Mouse (Mus musculus): ENCODE measurements at regions not wholly inside any gene's neighbourhood (a gene's known extent, or its start where the extent isn't known, plus 50 kb on each side); places are given as distances from the start of the nearest gene placed in this dataset.

- Histone ChIP-seq H3K27ac (no peak overlapping the region), H3K4me3 (no peak overlapping the region), H3K36me3 (replicated peaks) (no peaks in the 10 kb centered on the region), H3K27me3 (ENCODE audit: poor library complexity, severe bottlenecking) (no peaks in the 10 kb centered on the region), H3K9me3 (no peaks in the 10 kb centered on the region), H3K4me1 (no peaks in the 10 kb centered on the region)
- no peak for DNase-seq (ENCODE audit: extremely low spot score, low spot score)
- WGBS, result 73% methylated on average over 2 of the region's 2 CpGs
These were observed 759.7 kb downstream of the 1700064H15Rik start for GRCm38 (mm10) chr3:18868758-18869157.

- Histone ChIP-seq H3K9me3 (peaks cover 5% of the 10 kb centered on the region; the same call in 1 of the 2 replicates), H3K27me3 (ENCODE audit: poor library complexity, severe bottlenecking) (no peaks in the 10 kb centered on the region), H3K4me1 (no peaks in the 10 kb centered on the region), H3K36me3 (replicated peaks) (no peaks in the 10 kb centered on the region), H3K4me3 (no peak overlapping the region), H3K27ac (no peak overlapping the region)
- DNase-seq (ENCODE audit: extremely low spot score, low spot score), result no peak
- 94% methylated on average over 1 of the region's 1 CpGs for WGBS
These were observed 751.4 kb downstream of the 1700064H15Rik start for GRCm38 (mm10) chr3:18877060-18877459.

DNA sequence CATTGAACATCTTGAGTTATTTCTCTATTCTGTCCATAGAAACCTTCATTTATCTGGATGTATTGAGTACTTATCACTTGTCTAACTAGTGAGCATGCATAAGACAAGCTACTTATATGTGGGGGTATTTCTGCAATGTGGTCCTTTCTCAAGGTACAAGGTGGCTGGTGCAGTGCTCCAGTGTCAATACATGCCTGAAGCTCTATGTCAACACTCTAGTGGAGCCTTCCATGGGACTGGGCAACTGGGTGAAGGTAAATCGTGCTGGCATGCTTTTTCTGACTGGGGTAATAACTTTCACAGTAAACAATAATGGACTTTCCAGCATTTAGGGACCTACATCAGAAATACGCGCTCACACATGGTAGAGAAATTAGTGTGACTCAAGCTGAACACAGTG, 750.9 kb downstream of the 1700064H15Rik start:
- H3K27ac ChIP-seq, result no peak overlapping the region
- peaks cover 5% of the 10 kb centered on the region; the same call in 1 of the 2 replicates for H3K9me3 ChIP-seq
- H3K27me3 ChIP-seq (ENCODE audit: poor library complexity, severe bottlenecking), result no peaks in the 10 kb centered on the region
- no peak for DNase-seq (ENCODE audit: extremely low spot score, low spot score)
- WGBS, result 90% methylated on average over 3 of the region's 3 CpGs
- H3K4me1 ChIP-seq, result no peaks in the 10 kb centered on the region
- no peak overlapping the region for H3K4me3 ChIP-seq
- H3K36me3 ChIP-seq (replicated peaks), result no peaks in the 10 kb centered on the region

- Histone ChIP-seq H3K36me3 (replicated peaks) (no peaks in the 10 kb centered on the region), H3K27ac (no peak overlapping the region), H3K4me1 (no peaks in the 10 kb centered on the region), H3K9me3 (no peaks in the 10 kb centered on the region), H3K27me3 (ENCODE audit: poor library complexity, severe bottlenecking) (no peaks in the 10 kb centered on the region), H3K4me3 (no peak overlapping the region)
- WGBS, result 80% methylated on average over 2 of the region's 2 CpGs
- DNase-seq (ENCODE audit: extremely low spot score, low spot score), result no peak
These were observed 747.3 kb downstream of the 1700064H15Rik start for GRCm38 (mm10) chr3:18881186-18881585.

GRCm38 (mm10) chr3:18892813-18893212, 735.7 kb downstream of the 1700064H15Rik start:
- H3K9me3 ChIP-seq, result no peaks in the 10 kb centered on the region; the same call in 1 of the 2 replicates
- no peaks in the 10 kb centered on the region for H3K36me3 ChIP-seq (replicated peaks)
- no peak overlapping the region for H3K4me3 ChIP-seq
- no peaks in the 10 kb centered on the region for H3K4me1 ChIP-seq
- 91% methylated on average over 2 of the region's 2 CpGs for WGBS
- no peak for DNase-seq (ENCODE audit: extremely low spot score, low spot score)
- no peaks in the 10 kb centered on the region for H3K27me3 ChIP-seq (ENCODE audit: poor library complexity, severe bottlenecking)
- no peak overlapping the region for H3K27ac ChIP-seq

DNA sequence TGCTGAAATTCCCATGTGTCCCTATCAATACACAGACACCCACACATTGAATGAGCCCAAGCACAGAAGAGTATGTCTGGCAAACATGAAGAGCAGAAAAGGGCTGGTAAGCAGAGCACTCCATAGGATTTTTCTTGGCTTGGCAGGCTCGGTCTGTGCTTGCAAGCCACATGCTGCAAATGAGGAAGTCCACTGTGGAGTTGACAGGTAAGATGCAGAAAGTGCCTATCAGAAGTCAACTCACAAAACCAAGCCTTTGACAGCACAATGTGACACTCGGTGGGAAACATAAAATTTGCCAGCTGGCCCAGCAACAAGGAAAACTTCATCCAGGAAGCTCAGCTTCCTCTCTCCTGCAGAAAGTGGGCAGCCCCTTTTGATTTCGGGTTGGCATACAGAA, 722.7 kb downstream of the 1700064H15Rik start:
- Histone ChIP-seq H3K9me3 (no peaks in the 10 kb centered on the region), H3K4me3 (no peak overlapping the region)
- 88% methylated on average over 3 of the region's 3 CpGs for WGBS

DNA sequence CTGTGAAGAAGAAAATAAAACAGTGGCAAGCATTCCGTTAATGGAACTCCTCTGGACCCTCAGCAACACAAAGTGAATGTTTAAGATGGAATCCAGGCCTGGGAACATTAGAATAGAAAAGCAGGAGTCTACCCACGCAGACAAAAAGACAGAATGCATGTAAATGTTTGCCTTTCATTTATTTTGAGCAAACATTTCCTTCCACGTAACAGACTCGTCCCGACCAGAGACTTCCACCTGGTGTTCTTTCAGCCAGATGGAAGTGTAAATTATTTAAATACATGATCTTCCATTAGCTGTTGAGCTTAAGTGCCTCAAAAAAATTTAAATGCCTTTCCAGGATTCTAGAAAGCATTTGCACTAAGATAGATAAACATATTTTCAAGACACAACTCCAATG, 722.3 kb downstream of the 1700064H15Rik start:
- Histone ChIP-seq H3K27ac (no peak overlapping the region), H3K4me1 (no peaks in the 10 kb centered on the region), H3K9me3 (no peaks in the 10 kb centered on the region), H3K36me3 (replicated peaks) (no peaks in the 10 kb centered on the region), H3K4me3 (no peak overlapping the region), H3K27me3 (ENCODE audit: poor library complexity, severe bottlenecking) (no peaks in the 10 kb centered on the region)
- 87% methylated on average over 5 of the region's 5 CpGs for WGBS
- DNase-seq (ENCODE audit: extremely low spot score, low spot score), result no peak

More for the DNA sequence above, 722.7 kb downstream of the 1700064H15Rik start:
- H3K27me3 ChIP-seq (ENCODE audit: poor library complexity, severe bottlenecking), result no peaks in the 10 kb centered on the region
- H3K4me1 ChIP-seq, result no peaks in the 10 kb centered on the region
- no peaks in the 10 kb centered on the region for H3K36me3 ChIP-seq (replicated peaks)
- no peak for DNase-seq (ENCODE audit: extremely low spot score, low spot score)
- H3K27ac ChIP-seq, result no peak overlapping the region

DNA sequence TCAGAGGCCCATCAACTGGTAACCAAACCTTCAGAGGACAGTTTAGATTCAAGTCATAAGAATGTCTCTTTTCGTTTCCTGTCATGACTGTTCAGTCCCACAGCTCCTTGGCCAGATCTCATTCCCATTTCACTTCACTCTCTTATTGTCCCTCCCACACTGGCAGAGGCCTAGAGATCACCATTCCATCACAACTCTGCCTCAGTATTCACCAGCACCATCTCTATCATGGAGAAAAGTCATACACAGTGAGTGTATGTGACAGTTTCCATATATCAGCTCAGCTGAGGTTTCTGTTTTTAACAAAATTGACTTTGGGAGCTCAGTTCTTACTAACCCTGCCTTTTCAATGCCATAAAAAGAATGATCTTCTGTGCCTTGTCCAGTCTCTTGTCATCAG, 719.7 kb downstream of the 1700064H15Rik start:
- H3K9me3 ChIP-seq, result no peaks in the 10 kb centered on the region; the same call in 1 of the 2 replicates
- 96% methylated on average over 1 of the region's 1 CpGs for WGBS
- no peak overlapping the region for H3K27ac ChIP-seq
- H3K36me3 ChIP-seq (replicated peaks), result no peaks in the 10 kb centered on the region
- H3K4me3 ChIP-seq, result no peak overlapping the region
- no peak for DNase-seq (ENCODE audit: extremely low spot score, low spot score)
- no peaks in the 10 kb centered on the region for H3K4me1 ChIP-seq
- H3K27me3 ChIP-seq (ENCODE audit: poor library complexity, severe bottlenecking), result no peaks in the 10 kb centered on the region

DNA sequence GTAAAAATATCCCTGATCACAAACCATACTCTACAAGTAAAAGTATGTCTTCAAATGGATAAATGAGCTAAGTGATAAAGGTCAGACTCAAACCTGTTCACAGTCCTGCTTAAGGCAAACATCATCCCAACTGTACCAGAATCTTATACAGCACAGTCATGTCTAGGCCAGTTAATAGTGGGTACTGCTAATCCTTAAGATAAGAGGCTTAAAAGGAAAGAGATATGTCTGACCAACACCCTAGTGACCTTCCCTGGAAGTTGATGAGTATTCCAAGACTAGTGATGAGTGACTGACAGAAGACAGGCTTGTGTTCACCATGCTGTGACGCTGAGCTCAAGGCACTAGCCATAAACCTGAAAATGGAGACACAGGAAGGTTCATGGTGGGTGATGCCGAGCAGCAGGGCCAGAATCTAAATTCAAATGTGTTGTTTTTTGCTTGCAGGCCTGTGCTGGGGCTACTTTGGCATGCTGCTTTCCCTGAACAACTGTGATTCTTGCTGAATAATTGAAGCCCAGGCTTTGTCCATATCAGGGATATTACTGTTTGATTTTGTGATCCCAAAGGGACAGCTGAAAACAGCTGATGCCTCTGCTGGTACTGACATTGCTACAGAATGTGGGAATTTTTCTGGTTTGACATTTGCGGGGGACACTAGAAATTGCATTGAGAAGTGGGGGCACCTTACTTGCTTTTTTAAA, 699.9 kb downstream of the 1700064H15Rik start:
- H3K4me1 ChIP-seq, result no peaks in the 10 kb centered on the region
- H3K36me3 ChIP-seq (replicated peaks), result no peaks in the 10 kb centered on the region
- no peaks in the 10 kb centered on the region for H3K9me3 ChIP-seq
- no peak overlapping the region for H3K4me3 ChIP-seq
- DNase-seq (ENCODE audit: extremely low spot score, low spot score), result no peak
- 91% methylated on average over 3 of the region's 3 CpGs for WGBS
- no peaks in the 10 kb centered on the region for H3K27me3 ChIP-seq (ENCODE audit: poor library complexity, severe bottlenecking)
- H3K27ac ChIP-seq, result no peak overlapping the region

GRCm38 (mm10) chr3:18929105-18929492, 699.4 kb downstream of the 1700064H15Rik start:
- 90% methylated on average over 3 of the region's 3 CpGs for WGBS

GRCm38 (mm10) chr3:18932983-18933726, 695.3 kb downstream of the 1700064H15Rik start:
- H3K27me3 ChIP-seq (ENCODE audit: poor library complexity, severe bottlenecking), result no peaks in the 10 kb centered on the region
- 73% methylated on average over 13 of the region's 13 CpGs for WGBS

More at GRCm38 (mm10) chr3:18929105-18929492, 699.4 kb downstream of the 1700064H15Rik start:
- Histone ChIP-seq H3K4me1 (no peaks in the 10 kb centered on the region), H3K27ac (no peak overlapping the region), H3K9me3 (no peaks in the 10 kb centered on the region), H3K4me3 (no peak overlapping the region), H3K27me3 (ENCODE audit: poor library complexity, severe bottlenecking) (no peaks in the 10 kb centered on the region), H3K36me3 (replicated peaks) (no peaks in the 10 kb centered on the region)
- DNase-seq (ENCODE audit: extremely low spot score, low spot score), result no peak

GRCm38 (mm10) chr3:18934891-18935290, 693.6 kb downstream of the 1700064H15Rik start:
- Histone ChIP-seq H3K36me3 (replicated peaks) (no peaks in the 10 kb centered on the region), H3K4me1 (no peaks in the 10 kb centered on the region), H3K27ac (no peak overlapping the region), H3K27me3 (ENCODE audit: poor library complexity, severe bottlenecking) (no peaks in the 10 kb centered on the region), H3K9me3 (no peaks in the 10 kb centered on the region), H3K4me3 (no peak overlapping the region)
- no peak for DNase-seq (ENCODE audit: extremely low spot score, low spot score)
- 67% methylated on average over 2 of the region's 2 CpGs for WGBS

More at GRCm38 (mm10) chr3:18932983-18933726, 695.3 kb downstream of the 1700064H15Rik start:
- Histone ChIP-seq H3K4me1 (no peaks in the 10 kb centered on the region), H3K27ac (no peak overlapping the region), H3K4me3 (no peak overlapping the region), H3K9me3 (no peaks in the 10 kb centered on the region), H3K36me3 (replicated peaks) (no peaks in the 10 kb centered on the region)
- no peak for DNase-seq (ENCODE audit: extremely low spot score, low spot score)
